Mouse (Mus musculus) cortical plate, adult 2 months (tissue): ENCODE data around the gene Kif13a.

Experiments
- CTCF ChIP-seq: fragments of 200-500 bp; IDR thresholded peaks from 2 replicates; pipeline ENCODE4 v1.5.1; 2011; ENCODE audit warnings: mild to moderate bottlenecking, control low read depth, low read length; ENCODE audit not compliant: insufficient read depth; ENCODE audit errors: extremely low read depth
- POLR2A ChIP-seq: fragments of 200-500 bp; IDR thresholded peaks from 2 replicates; pipeline ENCODE4 v1.6.1; 2011; ENCODE audit warnings: mild to moderate bottlenecking, low read length, control low read depth; ENCODE audit not compliant: insufficient read depth; ENCODE audit errors: extremely low read depth

GRCm38 (mm10) chr13:46898837-46899236 lies 30.8 kb downstream of the Kif13a start:
- no peak for TF ChIP-seq CTCF
- no peak for TF ChIP-seq POLR2A
